Mouse (Mus musculus): Measurements from ENCODE around the gene Slc11a2. TPM values are rescaled to one million over a fixed set of nuclear protein-coding genes. Genes with fewer than 3 reads are reported as not detected.

The Slc11a2 gene
- total RNA-seq, 2 experiments from 2014 or later: 53.5 to 55.6 TPM

DNA sequence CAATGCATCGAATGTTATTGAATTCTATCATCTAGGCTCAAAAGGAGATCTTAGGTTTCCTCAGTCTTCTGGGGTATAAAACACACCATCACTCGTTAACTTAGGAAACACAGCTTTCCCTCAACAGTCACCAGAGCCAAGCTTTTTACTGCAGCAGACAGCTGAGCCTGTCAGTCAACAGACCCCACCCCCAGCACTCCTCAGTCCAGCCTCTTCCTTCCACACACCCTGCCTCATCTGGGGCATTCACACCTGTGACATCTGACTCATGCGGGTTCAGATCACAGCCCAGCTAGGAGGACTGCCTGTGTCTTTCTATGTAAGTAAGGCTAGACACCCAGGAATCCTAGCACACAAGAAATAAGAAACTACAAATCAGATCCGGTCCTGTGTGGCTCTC, 10.9 kb downstream of the Slc11a2 start:
- intact Hi-C loops (cut with DNase I): no loop called here
- no peak for DNase-seq (ENCODE audit: extremely low spot score in 1 of 2, low spot score in 2 of 2)

DNA sequence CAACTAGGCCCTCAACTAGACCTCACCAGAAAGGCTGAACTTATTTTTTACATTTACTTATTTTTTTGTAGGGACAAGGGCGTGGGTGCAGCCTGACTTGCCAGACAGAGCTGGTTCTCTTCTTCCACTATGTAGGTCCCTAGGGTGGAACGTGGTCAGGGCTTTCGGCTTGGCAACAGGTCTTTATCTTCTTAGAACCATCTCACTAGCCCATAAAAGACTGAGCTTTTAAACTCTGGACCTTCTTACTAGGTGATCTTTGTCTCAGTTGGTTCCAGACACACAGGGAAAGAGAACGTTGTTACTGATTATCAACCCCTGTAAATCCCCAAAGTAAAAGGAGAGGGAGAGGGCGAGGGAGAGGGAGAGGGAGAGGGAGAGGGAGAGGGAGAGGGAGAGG, 11.6 kb downstream of the Slc11a2 start:
- intact Hi-C loops (cut with DNase I): no loop called here
- no peak for DNase-seq (ENCODE audit: extremely low spot score in 1 of 2, low spot score in 2 of 2)

DNA sequence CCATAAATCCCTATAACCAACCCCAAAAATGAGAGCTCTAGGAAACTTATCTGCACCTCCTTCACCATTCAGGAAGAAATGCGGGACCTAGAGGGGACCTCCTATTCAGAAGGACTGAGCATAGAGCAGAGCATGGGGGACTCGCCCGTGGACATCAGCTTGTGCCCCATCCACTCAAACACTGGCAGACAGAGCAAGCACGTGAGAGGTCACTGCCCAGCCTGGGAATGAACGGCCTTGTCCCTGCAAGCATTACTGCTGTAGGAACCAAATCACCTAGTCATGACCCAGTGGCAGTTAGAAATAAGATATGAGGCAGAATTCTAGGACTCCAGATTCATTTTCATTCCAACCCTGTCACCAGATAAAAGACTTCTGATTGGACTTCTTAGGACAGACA, 13.1 kb downstream of the Slc11a2 start:
- intact Hi-C loops (cut with DNase I): no loop called here
- DNase-seq (ENCODE audit: extremely low spot score in 1 of 2, low spot score in 2 of 2): no peak

DNA sequence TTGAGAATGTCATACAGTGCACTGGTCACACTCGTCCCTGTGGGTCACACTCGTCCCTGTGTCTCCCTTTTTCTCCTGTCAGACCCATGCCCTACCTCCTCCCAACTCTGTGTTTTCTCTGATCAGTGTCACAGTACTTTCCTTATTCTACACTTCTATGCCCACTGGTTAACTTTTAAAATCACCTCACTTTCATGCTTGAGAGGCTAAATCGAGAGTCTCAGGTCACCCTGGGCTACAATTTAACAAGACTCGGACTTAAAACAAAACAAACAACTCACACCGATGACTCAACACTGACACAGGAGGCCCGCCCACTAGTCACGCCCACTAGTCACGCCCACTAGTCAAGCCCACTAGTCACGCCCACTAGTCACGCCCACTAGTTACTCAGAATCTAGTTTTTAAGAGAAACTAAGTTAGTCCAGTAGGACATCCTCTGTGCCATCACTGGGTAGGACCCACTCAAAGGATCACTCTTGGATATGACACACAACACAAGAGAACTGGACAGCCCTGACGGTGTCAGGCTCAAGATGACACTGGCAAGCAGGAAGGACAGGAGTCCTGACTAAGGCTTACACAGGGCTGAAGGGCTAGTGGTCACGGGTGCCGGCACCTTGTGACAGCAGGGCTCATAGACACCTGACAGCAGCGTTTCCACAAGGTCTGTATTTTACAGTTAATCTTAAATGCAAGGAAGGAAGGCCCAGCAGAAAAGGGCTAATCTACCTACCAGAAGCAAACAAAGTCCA, 13.8 kb downstream of the Slc11a2 start:
- no peak for DNase-seq (ENCODE audit: extremely low spot score in 1 of 2, low spot score in 2 of 2)
- intact Hi-C loops (cut with DNase I): no loop called here

DNA sequence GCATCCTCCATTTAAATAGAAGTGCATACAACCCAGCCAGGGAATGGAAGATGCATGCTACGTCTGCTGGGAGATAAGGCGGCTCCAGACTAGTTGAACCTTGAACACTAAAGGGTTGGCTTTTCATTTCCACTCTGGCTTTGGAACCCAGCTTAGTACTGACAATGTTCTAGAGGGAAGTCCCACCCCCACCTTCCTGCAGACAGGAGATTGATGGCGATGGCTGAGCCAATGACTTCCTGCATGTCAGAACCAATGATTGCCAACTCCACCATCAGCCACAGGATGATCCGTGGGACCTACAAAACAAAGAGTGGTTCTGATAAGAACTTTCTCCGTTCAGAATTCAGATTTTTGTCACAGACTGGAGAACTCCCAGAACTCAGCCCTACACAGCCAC, 18.8 kb downstream of the Slc11a2 start:
- DNase-seq (ENCODE audit: extremely low spot score in 1 of 2, low spot score in 2 of 2): no peak
- intact Hi-C loops (cut with DNase I): no loop called here

DNA sequence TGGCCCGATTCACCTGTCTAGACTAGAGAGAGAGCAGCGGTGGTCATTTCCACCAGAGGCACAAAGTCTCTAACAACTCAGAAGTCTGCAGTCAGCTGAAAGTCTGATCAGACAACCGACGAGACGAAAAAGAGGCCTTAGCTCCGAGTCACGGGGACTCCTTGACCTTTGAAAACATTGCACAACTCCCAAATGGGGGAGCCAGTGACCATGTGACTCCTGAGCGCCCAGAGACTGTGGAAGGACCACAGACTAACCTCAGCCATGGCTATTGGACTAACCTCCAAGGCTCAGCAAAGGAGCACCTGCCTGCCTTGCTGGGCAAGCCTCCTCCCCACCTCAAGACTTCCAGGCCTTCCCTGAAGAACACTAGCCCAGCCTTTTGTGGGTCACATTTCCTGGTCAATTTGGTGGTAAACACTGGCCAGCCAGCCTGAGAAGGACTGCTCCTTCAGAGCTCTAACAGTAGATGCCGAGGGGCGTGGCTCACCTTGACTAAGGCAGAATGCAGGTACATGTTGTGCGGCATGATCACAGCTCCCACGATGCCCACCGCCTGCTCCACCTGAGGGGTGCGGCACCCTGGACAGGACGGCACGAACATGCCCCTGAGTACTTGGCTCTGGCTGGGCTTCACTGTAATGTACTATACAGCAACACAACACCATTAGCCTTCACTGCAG, 21.4 kb downstream of the Slc11a2 start:
- no peak for DNase-seq (ENCODE audit: extremely low spot score in 1 of 2, low spot score in 2 of 2)
- intact Hi-C loops (cut with DNase I): no loop called here

DNA sequence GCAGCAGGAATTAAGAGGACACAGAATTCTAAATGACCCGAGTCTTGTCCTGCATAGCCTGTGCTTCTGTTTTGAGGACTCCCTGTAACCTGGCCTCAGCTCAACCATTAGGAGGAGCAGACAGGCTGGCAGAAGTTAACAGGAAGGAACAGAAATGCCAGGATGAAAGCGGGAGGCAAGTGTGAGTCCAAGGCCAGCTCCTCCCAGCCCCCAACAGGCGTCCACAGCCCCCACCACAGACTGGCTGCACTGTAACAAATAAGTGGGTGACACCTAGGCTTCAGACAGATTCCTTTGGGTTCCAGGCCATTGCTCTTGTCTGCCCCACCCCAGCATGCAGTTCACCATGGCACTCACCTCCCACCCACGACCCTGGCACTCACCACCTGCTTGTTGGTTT, 22.1 kb downstream of the Slc11a2 start:
- intact Hi-C loops (cut with DNase I): no loop called here
- DNase-seq (ENCODE audit: extremely low spot score in 1 of 2, low spot score in 2 of 2): no peak

DNA sequence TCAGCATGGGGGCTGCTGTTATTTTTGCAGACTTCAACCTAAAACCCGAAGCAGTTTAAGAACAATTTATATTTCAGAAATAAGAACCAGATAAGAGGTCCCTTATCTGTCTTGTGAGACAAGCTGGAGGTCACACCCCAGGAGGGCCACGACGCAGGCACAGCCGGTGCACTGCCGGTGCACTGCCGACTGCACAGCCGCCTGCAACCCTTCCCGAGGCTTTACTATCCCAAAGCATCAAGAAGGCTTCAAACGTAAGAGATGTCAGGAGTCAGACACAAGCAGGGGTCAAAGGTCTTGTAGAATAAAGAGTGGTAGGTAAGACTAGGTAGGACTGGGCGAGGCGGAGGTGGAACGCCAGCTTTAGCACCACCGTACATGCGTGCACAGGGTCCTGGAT, 22.5 kb downstream of the Slc11a2 start:
- intact Hi-C loops (cut with DNase I): no loop called here
- DNase-seq (ENCODE audit: extremely low spot score in 1 of 2, low spot score in 2 of 2): no peak

DNA sequence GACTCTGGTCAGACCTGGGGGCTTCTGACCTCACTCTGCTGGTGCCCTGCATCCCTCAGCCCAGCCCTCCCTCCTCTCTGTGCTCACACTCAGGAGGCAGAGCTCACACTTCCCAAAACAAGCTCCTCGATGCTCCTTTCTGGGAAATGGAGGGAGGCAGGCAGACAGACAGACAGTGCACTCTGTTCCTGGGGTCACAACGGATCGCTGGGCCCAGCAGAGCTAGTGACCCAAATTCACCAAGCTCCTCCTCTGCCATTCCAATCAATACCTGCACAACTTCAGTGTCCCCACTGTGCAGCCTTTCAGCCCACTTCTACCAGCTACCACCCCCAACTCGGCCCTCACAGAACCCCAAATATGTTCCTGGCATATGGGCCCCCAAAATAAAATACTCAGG, 23.1 kb downstream of the Slc11a2 start:
- no peak for DNase-seq (ENCODE audit: extremely low spot score in 1 of 2, low spot score in 2 of 2)
- intact Hi-C loops (cut with DNase I): no loop called here

DNA sequence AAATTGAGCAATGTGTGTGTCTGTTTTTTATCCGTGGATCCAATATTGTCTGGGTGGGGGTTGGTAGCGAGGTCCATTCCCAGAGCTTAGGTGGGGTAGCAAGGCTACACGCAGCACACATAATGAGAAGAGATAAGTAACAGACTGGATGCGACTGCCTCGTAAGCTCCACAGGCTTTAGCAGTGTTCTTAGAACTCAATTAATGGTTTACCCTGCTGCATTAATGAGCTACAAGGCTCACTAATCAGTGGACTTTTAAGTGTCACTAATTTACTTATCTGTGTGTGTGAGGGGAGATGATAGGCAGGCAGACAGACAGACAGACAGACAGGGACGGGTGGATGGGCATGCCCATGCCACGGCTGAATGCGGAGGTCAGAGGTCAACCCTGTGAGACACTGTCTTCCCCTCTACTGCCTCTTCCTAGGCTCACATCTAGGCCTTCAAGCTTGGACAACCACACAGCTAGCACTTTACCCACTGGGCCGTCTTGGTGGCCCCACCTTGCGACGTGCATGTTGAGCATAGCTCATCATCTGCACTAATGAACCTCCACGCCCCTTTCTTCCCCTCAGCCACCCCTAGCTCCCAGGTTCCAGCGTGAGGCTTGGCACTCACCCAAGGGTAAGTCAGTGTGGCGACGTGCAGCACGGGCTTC, 24.2 kb downstream of the Slc11a2 start:
- intact Hi-C loops (cut with DNase I): no loop called here
- DNase-seq (ENCODE audit: extremely low spot score in 1 of 2, low spot score in 2 of 2): no peak

DNA sequence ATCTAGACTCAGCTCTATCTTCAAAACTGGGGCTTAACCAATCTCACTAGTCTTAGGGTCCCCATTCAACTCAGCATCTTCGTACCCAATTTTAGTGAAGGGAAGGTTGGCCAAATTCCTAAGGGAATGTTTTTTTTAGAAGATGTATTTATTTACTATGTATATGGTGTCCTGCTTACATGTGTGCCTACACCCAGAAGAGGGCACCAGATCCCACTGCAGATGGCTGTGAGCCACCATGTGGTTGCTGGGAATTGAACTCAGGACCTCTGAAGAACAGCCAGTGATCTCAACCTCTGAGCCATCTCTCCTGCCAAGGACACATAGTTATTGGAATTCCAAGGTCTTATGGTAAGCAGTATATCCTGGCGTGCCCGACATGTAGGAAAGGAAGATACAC, 29.3 kb downstream of the Slc11a2 start:
- no peak for DNase-seq (ENCODE audit: extremely low spot score in 1 of 2, low spot score in 2 of 2)
- intact Hi-C loops (cut with DNase I): no loop called here

DNA sequence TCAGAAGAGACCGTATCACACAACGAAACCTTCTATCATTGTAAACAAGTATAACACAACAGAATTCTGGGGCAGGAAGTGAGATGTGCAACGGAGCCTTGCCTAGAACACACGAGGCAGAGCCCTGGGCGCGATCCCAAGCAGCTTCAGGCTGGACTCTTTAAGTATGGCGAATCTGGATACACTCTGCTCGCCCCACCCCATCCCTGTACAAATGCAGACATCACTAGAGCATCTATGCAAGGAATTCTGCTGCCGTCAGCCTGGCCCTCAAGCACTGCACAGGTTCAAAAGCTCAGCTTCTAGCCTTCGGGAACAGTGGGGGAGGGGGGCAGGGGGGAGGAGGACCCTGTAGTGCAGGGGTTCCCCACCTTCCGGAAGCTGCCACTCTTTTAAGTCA, 31.9 kb downstream of the Slc11a2 start:
- intact Hi-C loops (cut with DNase I): no loop called here
- DNase-seq (ENCODE audit: extremely low spot score in 1 of 2, low spot score in 2 of 2): no peak

DNA sequence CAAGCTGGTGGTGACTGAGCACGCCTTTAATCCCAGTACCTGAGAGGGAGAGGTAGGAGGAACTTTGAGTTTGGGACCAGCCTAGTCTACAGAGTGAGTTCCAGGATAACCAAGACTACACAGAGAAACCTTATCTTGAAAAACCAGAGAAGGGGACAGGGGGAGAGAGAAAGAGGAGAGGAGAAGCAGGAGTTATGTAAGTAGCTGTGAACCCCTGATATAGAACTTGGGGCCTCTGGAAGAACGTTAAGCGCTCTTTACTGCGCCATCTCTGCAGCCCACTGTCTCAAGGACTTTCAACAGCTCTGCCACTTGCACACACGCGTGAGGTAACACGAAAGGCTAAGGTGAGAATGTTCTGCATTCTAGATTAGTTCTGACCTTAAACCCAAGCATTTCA, 33.3 kb downstream of the Slc11a2 start:
- intact Hi-C loops (cut with DNase I): no loop called here
- no peak for DNase-seq (ENCODE audit: extremely low spot score in 1 of 2, low spot score in 2 of 2)

DNA sequence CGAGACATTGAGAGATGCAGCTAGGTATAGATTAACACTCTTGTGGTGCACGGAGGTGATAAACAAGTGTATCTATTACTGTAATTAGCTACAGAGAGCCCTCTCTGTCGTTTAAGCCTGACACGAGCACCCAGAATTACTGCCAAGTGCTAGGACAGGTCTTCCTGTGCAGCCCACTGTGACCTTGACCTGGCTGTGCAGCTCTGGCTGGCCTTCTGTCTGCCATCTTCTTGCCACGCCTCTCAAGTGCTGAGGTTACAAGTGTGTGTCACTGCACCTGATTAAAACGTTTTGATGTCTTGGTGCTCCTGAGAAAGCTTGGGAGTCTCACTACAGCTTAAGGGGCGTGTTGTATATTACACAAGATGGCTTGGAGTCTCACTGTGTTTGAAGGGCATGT, 33.8 kb downstream of the Slc11a2 start:
- intact Hi-C loops (cut with DNase I): no loop called here

DNA sequence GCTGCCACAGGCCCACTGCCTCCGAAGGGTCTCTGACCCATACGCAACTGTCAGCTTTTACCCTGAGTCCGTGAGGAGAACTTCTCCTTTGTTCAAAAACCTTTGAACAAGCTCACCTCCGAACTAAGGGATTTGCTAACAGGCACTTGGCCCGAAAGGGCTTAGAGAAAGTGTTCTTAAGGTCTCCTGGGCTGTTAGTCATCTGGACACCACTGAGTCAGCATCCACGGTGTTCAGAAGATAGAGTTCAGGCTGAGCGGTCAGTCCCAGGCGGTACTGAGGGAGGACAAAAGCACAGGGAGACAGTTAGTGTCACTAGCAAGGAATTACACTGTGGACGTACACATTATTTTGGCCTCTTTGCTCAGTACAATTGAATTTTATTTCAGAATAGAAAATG, 36.0 kb downstream of the Slc11a2 start:
- DNase-seq (ENCODE audit: extremely low spot score in 1 of 2, low spot score in 2 of 2): no peak
- intact Hi-C loops (cut with DNase I): no loop called here

More for the DNA sequence above, 33.8 kb downstream of the Slc11a2 start:
- DNase-seq (ENCODE audit: extremely low spot score in 1 of 2, low spot score in 2 of 2): no peak

DNA sequence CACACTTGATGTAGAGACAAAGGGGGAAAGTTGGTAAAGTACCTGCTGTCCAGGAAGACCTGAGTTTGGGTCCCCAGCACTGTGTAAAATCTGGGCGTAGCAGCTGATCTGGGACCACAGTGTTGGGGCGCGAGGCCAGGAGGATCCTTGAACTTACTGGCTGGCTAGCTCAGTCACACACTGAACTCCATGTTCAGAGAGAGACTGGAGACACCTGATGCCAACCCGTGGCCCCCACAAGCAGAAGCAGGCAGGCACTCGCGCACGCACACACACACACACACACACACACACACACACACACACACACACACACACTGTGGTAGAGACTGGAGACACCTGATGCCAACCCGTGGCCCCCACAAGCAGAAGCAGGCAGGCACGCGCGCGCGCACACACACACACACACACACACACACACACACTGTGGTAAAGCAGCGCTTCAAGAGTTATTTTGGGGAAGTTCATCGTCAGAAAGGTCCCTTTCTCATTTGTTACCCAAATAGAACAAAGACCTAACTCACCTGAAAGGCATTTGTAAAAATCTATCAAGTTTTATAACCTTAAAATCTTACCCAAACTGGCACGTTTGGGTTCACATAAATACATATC, 36.5 kb downstream of the Slc11a2 start:
- intact Hi-C loops (cut with DNase I): no loop called here

DNA sequence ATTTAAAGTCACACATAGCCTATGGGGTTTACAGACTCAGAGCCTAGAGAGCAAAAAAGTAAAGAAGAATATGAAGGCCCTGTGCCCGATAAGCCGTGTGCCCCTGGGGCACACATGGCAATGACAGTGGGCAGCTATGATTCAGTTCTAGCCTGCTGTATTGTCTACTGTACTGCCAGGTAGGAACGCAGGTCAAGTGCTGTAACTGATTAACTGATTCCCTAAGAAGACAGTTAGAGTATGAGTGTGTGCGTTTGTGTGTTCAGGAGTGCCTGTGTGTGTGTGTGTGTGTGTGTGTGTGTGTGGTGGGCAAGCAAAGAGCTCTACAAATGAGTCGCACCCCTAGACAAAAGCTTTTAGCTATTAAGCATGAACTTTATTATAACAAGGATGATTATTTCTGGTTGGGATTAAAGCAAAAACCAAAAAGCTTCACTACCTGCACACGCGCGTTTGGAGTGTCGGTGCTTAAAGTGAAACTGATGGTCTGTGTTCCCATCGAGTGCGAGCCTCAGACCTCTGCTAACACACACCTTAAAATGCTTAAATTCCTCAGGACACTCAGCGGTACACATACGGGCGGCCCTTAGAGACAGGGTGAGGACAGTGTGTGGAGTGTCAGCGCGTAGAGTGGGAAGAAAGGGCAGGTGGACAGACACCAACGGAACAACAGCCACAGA, 37.2 kb downstream of the Slc11a2 start:
- no peak for DNase-seq (ENCODE audit: extremely low spot score in 1 of 2, low spot score in 2 of 2)
- intact Hi-C loops (cut with DNase I): no loop called here

More for the DNA sequence above, 36.5 kb downstream of the Slc11a2 start:
- no peak for DNase-seq (ENCODE audit: extremely low spot score in 1 of 2, low spot score in 2 of 2)

DNA sequence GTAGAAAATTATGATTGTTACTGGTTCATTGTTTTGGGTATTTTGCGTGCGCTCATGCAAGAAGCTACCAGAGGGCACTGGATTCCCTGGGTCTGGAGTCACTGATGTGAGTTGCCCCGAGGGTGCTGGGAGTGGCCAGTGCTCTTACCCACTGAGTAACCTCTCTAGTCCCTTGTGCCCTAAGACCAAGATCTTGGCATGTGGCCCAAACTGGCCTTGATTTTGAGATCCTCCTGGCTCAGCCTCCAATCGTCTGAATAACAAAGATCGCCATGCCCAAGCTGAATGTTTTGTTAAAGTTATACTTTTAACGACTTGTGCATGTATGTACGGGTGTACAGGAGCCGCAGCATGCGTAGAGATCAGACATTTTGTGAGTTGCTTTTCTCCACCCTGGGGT, 39.2 kb downstream of the Slc11a2 start:
- DNase-seq (ENCODE audit: extremely low spot score in 1 of 2, low spot score in 2 of 2): no peak
- intact Hi-C loops (cut with DNase I): no loop called here

DNA sequence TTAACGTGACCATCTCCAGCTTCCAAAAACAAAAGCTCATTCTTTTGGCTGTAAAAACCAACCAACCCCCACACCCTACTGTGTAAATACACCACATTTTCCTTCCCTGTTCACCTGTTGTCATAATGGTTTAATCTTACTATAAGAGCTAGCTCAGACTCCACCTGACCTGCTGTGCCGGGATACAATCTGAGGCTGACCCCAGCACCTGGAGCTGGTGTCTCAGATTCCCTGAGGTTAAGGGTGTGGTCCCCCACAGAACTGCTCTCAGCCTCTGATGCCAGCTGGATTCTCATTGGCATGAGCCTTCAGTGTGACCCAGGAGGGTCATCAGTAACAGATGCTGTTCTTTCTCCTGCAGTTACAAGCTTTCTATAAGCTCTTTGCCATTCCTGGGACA, 44.8 kb downstream of the Slc11a2 start:
- intact Hi-C loops (cut with DNase I): no loop called here
- DNase-seq (ENCODE audit: extremely low spot score in 1 of 2, low spot score in 2 of 2): peak in 1 of 2 experiments; percentile 3

Measured in left cerebral cortex, postnatal 10 days (tissue).